Mouse (Mus musculus): Measurements from ENCODE around the gene Yipf1. TPM values are rescaled to one million over a fixed set of nuclear protein-coding genes. Genes with fewer than 3 reads are reported as not detected.
A peak's percentile ranks its signal among the peaks of the same experiment; 100 is the strongest.
"Not testable (repeated sequence)": the region's sequence is repeated elsewhere in the genome, so short reads cannot be mapped to it uniquely, and the experiment has no call there.

Yipf1 gene
- polyA plus RNA-seq, 1 experiment from 2014 or later, result 46.7 TPM

DNA sequence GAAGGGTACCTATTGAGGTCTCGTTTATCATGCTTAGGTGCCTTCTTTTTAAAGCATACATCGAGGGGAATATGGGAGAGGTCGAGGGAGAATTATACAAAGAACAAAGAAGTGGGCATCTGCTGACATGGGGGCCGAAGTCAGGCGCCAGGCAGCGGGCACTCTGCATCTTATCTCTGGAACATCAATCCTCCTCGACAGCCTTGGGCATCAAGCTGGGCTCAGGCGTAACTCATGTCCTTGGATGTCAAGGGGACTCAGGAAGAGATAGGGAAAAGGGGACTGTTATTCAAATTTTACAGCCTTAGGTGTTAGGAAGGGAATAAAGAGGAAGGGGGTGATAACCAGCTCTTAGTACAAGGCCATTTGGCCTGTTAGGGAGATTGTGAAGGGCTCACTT, 43.0 kb downstream of the Yipf1 start:
- not testable (repeated sequence) for H3K9ac ChIP-seq (ENCODE audit: low read depth, low read length); H3K9me3 ChIP-seq (ENCODE audit: control insufficient read depth, low read length); H3K36me3 ChIP-seq (ENCODE audit: control insufficient read depth, insufficient read depth, low read length); H3K4me2 ChIP-seq (replicated peaks; ENCODE audit: low read depth, low read length); H3K27me3 ChIP-seq (ENCODE audit: control insufficient read depth, insufficient read depth, low read length); ATAC-seq (ENCODE audit: low FRiP score); H3K4me3 ChIP-seq (ENCODE audit: low read depth, low read length); H3K4me1 ChIP-seq (replicated peaks; ENCODE audit: control insufficient read depth, insufficient read depth, low read length); H3K27ac ChIP-seq (ENCODE audit: low read depth, low read length); DNase-seq (ENCODE audit: low spot score)
- 69% methylated on average over 8 of the region's 8 CpGs for WGBS

GRCm38 (mm10) chr4:107358460-107358859, 44.3 kb downstream of the Yipf1 start:
- no peak for ATAC-seq (ENCODE audit: low FRiP score)
- no peak overlapping the region for H3K27ac ChIP-seq (ENCODE audit: low read depth, low read length)
- WGBS, result 87% methylated on average over 3 of the region's 3 CpGs
- no peak overlapping the region for H3K9ac ChIP-seq (ENCODE audit: low read depth, low read length)
- no peaks in the 10 kb centered on the region for H3K27me3 ChIP-seq (ENCODE audit: control insufficient read depth, insufficient read depth, low read length)
- no peaks in the 10 kb centered on the region for H3K36me3 ChIP-seq (ENCODE audit: control insufficient read depth, insufficient read depth, low read length)
- no peaks in the 10 kb centered on the region for H3K4me1 ChIP-seq (replicated peaks; ENCODE audit: control insufficient read depth, insufficient read depth, low read length)
- no peak overlapping the region for H3K4me3 ChIP-seq (ENCODE audit: low read depth, low read length)
- no peak overlapping the region for H3K4me2 ChIP-seq (replicated peaks; ENCODE audit: low read depth, low read length)
- no peak for DNase-seq (ENCODE audit: low spot score)
- H3K9me3 ChIP-seq (ENCODE audit: control insufficient read depth, low read length), result no peaks in the 10 kb centered on the region

DNA sequence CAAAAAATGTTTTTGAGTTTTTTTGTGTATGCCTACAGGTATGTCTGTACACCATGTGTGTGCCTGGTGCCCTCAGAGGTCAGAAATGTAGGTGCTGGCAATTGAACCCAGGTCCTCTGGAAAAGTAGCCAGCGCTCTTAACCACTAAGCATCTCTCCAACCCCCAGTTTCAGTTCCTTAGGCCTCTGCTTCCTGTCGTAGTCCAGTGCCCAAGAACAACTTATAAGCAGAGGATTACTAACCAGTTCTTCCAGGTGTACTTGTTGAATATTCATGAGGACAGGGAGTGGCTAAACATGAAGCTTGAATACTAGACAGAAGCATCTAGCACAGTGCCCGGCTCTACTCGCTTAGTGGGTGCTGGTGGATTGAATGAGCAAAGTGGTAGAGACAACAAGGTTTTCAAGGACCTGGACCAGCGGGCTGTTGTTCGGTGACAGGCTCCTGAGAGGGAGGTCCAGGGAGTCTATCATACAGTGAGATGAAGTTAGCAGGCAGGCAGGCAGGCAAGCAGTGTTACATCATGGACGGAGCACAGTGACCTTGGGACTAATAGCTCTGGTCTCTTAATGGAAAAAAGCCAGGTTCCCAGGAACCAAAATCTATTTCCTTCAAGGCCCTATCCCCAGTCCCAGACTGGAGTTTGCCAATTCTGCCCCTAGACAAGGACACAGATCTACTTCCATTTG, 46.4 kb downstream of the Yipf1 start:
- ATAC-seq (ENCODE audit: low FRiP score) (no peak), DNase-seq (ENCODE audit: low spot score) (no peak)
- H3K9me3 ChIP-seq (ENCODE audit: control insufficient read depth, low read length), result no peaks in the 10 kb centered on the region
- H3K4me1 ChIP-seq (replicated peaks; ENCODE audit: control insufficient read depth, insufficient read depth, low read length), result no peaks in the 10 kb centered on the region
- no peak overlapping the region for H3K4me2 ChIP-seq (replicated peaks; ENCODE audit: low read depth, low read length)
- H3K27ac ChIP-seq (ENCODE audit: low read depth, low read length), result no peak overlapping the region
- no peak overlapping the region for H3K4me3 ChIP-seq (ENCODE audit: low read depth, low read length)
- 85% methylated on average over 7 of the region's 7 CpGs for WGBS
- no peaks in the 10 kb centered on the region for H3K27me3 ChIP-seq (ENCODE audit: control insufficient read depth, insufficient read depth, low read length)
- H3K9ac ChIP-seq (ENCODE audit: low read depth, low read length), result no peak overlapping the region
- H3K36me3 ChIP-seq (ENCODE audit: control insufficient read depth, insufficient read depth, low read length), result no peaks in the 10 kb centered on the region

DNA sequence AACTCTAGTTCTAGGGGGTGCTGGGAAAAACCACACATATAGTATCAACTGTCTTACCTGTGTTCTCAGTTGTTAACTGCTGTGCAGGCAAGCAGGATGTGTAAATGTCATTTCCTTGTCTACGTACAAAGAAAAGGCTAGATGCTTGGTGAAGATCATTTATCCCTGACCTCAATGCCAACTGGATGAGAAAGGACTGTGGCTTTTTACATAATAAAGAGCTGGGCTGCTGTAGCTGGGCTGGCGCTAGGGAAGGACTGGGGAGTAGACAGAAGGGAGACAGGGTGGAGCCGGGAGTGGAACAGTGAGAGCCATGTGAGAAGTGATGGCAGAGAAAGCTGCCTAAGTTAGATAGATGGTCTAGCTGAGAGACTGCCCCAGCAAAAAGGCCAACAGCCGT, 48.6 kb downstream of the Yipf1 start:
- H3K27me3 ChIP-seq (ENCODE audit: control insufficient read depth, insufficient read depth, low read length), result no peaks in the 10 kb centered on the region
- no peak overlapping the region for H3K9ac ChIP-seq (ENCODE audit: low read depth, low read length)
- WGBS, result 45% methylated on average over 4 of the region's 4 CpGs
- H3K36me3 ChIP-seq (ENCODE audit: control insufficient read depth, insufficient read depth, low read length), result no peaks in the 10 kb centered on the region
- ATAC-seq (ENCODE audit: low FRiP score) (no peak), DNase-seq (ENCODE audit: low spot score) (no peak)
- H3K4me2 ChIP-seq (replicated peaks; ENCODE audit: low read depth, low read length), result no peak overlapping the region
- H3K27ac ChIP-seq (ENCODE audit: low read depth, low read length), result no peak overlapping the region
- no peaks in the 10 kb centered on the region for H3K9me3 ChIP-seq (ENCODE audit: control insufficient read depth, low read length)
- no peak overlapping the region for H3K4me3 ChIP-seq (ENCODE audit: low read depth, low read length)
- H3K4me1 ChIP-seq (replicated peaks; ENCODE audit: control insufficient read depth, insufficient read depth, low read length), result no peaks in the 10 kb centered on the region

- 78% methylated on average over 6 of the region's 6 CpGs for WGBS
- no peak overlapping the region for H3K4me3 ChIP-seq (ENCODE audit: low read depth, low read length)
- no peaks in the 10 kb centered on the region for H3K36me3 ChIP-seq (ENCODE audit: control insufficient read depth, insufficient read depth, low read length)
- no peaks in the 10 kb centered on the region for H3K27me3 ChIP-seq (ENCODE audit: control insufficient read depth, insufficient read depth, low read length)
- no peaks in the 10 kb centered on the region for H3K9me3 ChIP-seq (ENCODE audit: control insufficient read depth, low read length)
- H3K9ac ChIP-seq (ENCODE audit: low read depth, low read length), result no peak overlapping the region
- H3K27ac ChIP-seq (ENCODE audit: low read depth, low read length), result no peak overlapping the region
- H3K4me2 ChIP-seq (replicated peaks; ENCODE audit: low read depth, low read length), result no peak overlapping the region
- H3K4me1 ChIP-seq (replicated peaks; ENCODE audit: control insufficient read depth, insufficient read depth, low read length), result no peaks in the 10 kb centered on the region
- ATAC-seq (ENCODE audit: low FRiP score) (no peak), DNase-seq (ENCODE audit: low spot score) (no peak)
Observed at GRCm38 (mm10) chr4:107363573-107363972, 49.4 kb downstream of the Yipf1 start.

- ATAC-seq (ENCODE audit: low FRiP score) (no peak), DNase-seq (ENCODE audit: low spot score) (no peak)
- Histone ChIP-seq H3K4me2 (replicated peaks; ENCODE audit: low read depth, low read length) (no peak overlapping the region), H3K27me3 (ENCODE audit: control insufficient read depth, insufficient read depth, low read length) (no peaks in the 10 kb centered on the region), H3K27ac (ENCODE audit: low read depth, low read length) (no peak overlapping the region), H3K4me3 (ENCODE audit: low read depth, low read length) (no peak overlapping the region), H3K9ac (ENCODE audit: low read depth, low read length) (no peak overlapping the region), H3K36me3 (ENCODE audit: control insufficient read depth, insufficient read depth, low read length) (no peaks in the 10 kb centered on the region), H3K4me1 (replicated peaks; ENCODE audit: control insufficient read depth, insufficient read depth, low read length) (no peaks in the 10 kb centered on the region), H3K9me3 (ENCODE audit: control insufficient read depth, low read length) (no peaks in the 10 kb centered on the region)
- WGBS, result 91% methylated on average over 5 of the region's 5 CpGs
Observed at GRCm38 (mm10) chr4:107364190-107364639, 50.1 kb downstream of the Yipf1 start.

DNA sequence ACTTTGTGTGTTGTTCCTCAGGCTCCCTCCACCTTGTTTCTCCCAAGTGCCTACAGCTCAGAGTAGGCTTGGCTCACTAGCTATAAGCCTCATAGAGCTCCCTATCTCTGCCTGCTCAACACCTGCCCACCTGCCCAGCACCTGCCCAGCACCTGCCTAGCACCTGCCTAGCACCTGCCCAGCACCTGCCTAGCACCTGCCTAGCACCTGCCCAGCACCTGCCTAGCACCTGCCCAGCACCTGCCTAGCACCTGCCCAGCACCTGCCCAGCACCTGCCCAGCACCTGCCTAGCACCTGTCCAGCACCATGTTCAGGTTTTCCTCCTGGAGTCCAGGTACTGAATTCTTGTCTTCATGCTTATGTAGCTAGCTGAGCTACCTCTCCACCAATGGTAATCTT, 52.2 kb downstream of the Yipf1 start:
- H3K27me3 ChIP-seq (ENCODE audit: control insufficient read depth, insufficient read depth, low read length); H3K4me2 ChIP-seq (replicated peaks; ENCODE audit: low read depth, low read length); H3K4me3 ChIP-seq (ENCODE audit: low read depth, low read length); DNase-seq (ENCODE audit: low spot score); H3K9me3 ChIP-seq (ENCODE audit: control insufficient read depth, low read length); H3K36me3 ChIP-seq (ENCODE audit: control insufficient read depth, insufficient read depth, low read length); ATAC-seq (ENCODE audit: low FRiP score); H3K4me1 ChIP-seq (replicated peaks; ENCODE audit: control insufficient read depth, insufficient read depth, low read length); H3K27ac ChIP-seq (ENCODE audit: low read depth, low read length); H3K9ac ChIP-seq (ENCODE audit: low read depth, low read length): not testable (repeated sequence)

GRCm38 (mm10) chr4:107367567-107368314, 53.6 kb downstream of the Yipf1 start, which contains the start of gene Ndc1:
Ndc1 (plus strand) TSS chr4:107367784.
- Histone ChIP-seq H3K4me2 (replicated peaks; ENCODE audit: low read depth, low read length) (peak within 1 kb of the TSS; percentile 55), H3K4me1 (replicated peaks; ENCODE audit: control insufficient read depth, insufficient read depth, low read length) (no peaks in the 10 kb centered on the region), H3K4me3 (ENCODE audit: low read depth, low read length) (peak within 1 kb of the TSS; percentile 84), H3K9me3 (ENCODE audit: control insufficient read depth, low read length) (no peaks in the 10 kb centered on the region), H3K27ac (ENCODE audit: low read depth, low read length) (peak within 1 kb of the TSS; percentile 79), H3K36me3 (ENCODE audit: control insufficient read depth, insufficient read depth, low read length) (no peaks in the 10 kb centered on the region; the same call in 1 of the 2 replicates), H3K27me3 (ENCODE audit: control insufficient read depth, insufficient read depth, low read length) (no peaks in the 10 kb centered on the region), H3K9ac (ENCODE audit: low read depth, low read length) (peak within 1 kb of the TSS; percentile 70)
- under 1% methylated on average over 51 of the region's 51 CpGs for WGBS
- DNase-seq (ENCODE audit: low spot score) (peak; percentile 90), ATAC-seq (ENCODE audit: low FRiP score) (peak; percentile 99)

DNA sequence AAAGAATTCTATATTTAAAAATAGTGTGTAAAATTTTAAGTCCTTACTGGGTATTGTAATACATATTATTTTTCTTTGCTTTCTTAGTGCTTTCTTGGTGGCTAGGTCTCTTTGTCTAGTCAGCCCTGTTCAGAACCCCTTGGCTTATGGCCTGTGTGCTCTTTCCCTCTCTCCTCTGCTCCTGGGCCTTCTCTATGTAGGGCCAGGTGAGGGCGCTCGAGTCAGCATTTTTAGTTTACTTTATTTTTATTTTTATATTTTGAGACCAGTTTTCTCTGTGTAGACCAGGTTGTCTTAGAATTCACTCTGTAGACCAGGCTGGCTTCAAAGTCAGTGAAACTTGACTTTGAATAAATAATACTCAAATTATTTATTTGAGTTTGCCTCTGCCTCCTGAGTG, 58.1 kb downstream of the Yipf1 start:
- Histone ChIP-seq H3K9me3 (ENCODE audit: control insufficient read depth, low read length) (no peaks in the 10 kb centered on the region), H3K36me3 (ENCODE audit: control insufficient read depth, insufficient read depth, low read length) (peaks cover 10% of the 10 kb centered on the region; the same call in 1 of the 2 replicates), H3K27me3 (ENCODE audit: control insufficient read depth, insufficient read depth, low read length) (no peaks in the 10 kb centered on the region), H3K4me3 (ENCODE audit: low read depth, low read length) (no peak overlapping the region), H3K27ac (ENCODE audit: low read depth, low read length) (no peak overlapping the region), H3K9ac (ENCODE audit: low read depth, low read length) (no peak overlapping the region), H3K4me1 (replicated peaks; ENCODE audit: control insufficient read depth, insufficient read depth, low read length) (no peaks in the 10 kb centered on the region), H3K4me2 (replicated peaks; ENCODE audit: low read depth, low read length) (no peak overlapping the region)
- 83% methylated on average over 2 of the region's 2 CpGs for WGBS
- ATAC-seq (ENCODE audit: low FRiP score) (no peak), DNase-seq (ENCODE audit: low spot score) (peak; percentile 15)

All from hindbrain, embryonic 11.5 days (tissue).